Mouse (Mus musculus) spleen, postnatal 10 days (tissue): Measurements from ENCODE around the gene Hcn1.

Source experiments
- DNase-seq, 2 experiments: peaks; one replicate each; pipeline ENCODE4 v3.0.0; 2021 to 2022; ENCODE audit warnings: low spot score in 2 of 2

Gene Hcn1

DNA sequence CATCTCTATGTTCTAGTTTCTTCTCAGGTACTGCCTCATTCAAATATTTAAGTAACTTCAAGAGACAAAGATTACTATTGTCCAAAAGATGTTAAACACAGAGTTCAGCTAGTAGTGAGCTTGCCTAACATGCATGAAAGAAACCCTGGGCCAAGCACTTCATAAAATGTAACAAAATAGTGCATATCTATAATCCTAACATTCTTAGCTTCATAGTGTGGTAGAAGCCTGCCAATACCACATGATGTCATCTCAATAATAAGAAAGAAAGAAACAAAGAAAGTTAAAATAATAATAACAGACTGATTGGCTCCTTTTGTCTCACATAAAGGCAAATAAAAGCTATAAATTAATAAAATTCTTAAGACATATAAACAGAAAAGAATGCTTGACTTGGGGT is 103.5 kb downstream of the Hcn1 start:
- DNase-seq, result no peak

DNA sequence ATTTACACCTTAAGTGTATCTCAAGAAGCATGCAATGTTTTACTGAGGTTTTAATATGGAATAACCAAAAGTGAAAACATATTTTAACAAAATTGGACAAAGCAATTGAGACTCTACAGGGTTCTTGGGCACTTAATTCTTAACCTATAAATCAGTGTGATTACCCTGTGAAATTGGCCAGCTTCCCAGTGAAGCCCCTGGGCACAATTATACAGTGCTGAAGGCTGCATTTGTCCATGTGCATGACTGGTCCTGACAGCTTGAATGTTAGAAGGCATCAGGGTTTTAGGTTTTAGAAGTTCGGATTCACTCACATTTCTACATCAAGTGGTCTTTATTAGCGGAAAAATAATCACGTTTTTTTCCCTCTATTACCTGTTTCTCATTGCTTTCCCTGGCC is 103.9 kb downstream of the Hcn1 start:
- no peak for DNase-seq

DNA sequence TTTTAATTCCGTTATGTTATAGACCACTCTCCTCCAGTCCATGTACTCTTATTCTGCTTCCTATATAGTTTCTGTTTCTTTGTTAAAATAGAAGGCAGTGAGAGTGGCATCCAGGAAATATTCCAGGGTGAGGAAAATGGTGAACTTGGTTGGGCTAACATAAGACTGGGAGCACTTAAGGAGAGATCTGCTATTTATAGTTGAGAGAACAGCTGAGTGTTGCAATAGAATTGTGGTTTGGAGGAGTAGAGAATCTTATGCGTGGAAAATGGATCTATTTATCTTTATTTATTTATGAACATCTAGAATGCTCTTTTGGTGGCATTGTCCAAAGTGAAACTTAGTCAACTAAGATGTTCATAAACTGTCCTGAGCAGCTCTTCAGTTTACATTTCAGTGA is 104.4 kb downstream of the Hcn1 start:
- no peak for DNase-seq

DNA sequence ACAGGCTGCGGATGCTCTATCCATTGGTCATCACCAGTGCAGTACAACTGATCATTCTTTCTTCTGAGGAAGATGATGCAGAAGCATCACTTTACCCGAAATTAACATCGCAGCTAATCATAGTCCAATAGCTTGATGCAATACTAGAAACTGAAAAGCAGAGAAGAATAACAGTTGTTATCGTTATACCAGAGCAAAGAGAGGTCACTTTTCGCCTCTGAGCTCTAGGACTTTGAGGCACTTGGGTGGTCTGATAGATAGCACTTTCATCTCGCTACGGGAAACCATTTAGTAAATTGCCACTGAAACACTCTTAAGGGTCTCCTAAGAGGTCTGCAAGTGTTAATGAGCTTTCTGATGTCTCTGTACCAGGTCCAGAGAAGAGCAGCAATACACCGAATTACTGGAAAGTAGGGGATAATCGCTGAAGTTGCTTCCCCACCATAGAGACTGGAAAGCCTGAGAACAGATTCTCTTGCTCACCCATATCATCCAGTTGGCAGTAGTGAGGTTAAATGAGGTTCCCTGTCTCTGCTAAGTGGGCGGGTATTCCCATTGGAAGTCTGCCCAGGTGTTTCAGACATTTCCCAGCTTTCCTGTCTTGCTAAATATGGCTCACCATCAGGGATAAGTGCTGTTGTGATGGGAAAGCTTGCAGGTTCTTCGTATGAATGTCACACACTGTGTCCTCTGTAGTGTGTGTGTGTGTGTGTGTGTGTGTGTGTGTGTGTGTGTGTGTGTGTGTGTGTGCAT is 105.0 kb downstream of the Hcn1 start:
- DNase-seq, result no peak

DNA sequence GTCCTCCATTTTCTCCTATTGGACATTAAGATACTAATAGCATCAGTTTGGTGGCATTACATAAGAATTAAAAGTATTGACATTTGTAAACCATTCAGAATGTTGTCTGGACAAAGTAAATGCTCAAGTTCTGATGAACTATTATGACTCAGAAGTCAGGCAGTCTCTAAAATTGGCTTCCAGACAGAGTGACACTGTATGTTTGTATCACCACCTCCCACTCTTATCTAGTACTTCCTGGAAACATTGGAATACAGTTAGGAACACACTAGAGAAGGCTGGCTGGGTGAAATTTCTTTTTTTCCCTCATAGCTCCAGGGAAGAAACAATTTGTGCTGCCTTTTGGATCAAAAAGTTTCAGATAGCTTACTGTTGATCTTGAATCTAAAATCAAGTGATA is 108.7 kb downstream of the Hcn1 start:
- DNase-seq, result no peak

DNA sequence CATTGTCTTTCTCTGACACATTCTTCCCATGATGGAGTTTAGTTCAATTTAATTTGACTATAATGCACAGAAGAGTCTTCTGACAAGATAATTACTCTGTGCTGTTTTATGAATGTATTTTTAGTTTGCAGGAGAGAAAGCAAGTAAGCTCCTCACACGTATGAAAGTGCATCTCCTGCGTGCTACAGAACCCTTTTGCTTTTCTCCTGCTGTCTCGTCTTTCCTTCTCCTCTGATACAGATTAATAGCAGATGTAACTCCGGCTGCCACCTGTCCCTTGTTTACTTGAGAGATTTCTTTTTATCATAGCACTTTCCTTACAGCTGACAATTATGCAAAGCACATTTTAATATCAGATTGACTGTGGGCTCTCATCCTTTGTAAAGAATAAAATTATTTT is 120.0 kb downstream of the Hcn1 start:
- DNase-seq, result no peak

DNA sequence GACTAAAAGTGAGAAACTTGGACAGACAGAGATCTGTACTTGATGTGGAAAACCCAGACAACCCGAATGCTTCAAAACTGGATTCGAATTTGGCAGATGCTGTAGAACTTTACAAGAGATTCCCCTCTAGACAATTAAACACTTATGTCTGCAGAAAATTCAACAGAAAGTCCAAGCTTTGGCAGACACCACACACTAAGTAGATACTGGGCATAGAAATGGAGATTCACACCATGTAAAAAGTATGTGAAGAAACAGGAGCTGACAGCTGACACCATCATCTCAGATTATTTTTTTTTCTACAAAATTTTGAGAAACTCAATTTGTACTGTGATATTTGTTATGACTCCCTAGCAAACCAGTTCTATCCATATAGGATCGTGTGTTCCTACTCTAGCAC is 122.0 kb downstream of the Hcn1 start:
- no peak for DNase-seq

DNA sequence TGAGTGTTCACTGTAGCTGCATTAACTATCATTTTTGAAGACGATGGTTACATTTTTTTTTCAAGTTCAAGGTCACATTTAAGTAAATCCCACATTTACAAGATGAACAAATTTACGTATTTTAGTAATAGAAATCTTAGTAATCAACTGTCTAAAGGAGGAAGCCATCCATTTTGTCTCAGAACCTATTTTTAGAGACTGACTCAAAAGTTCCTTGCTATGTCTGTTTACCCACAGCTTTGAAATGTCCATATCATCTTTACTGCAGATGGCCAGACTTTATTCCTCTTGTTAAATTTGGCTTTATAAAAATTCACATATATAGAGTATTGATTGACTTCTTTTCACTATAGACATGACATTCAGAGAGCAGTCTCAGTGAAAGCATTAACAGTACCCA is 126.3 kb downstream of the Hcn1 start:
- no peak for DNase-seq

DNA sequence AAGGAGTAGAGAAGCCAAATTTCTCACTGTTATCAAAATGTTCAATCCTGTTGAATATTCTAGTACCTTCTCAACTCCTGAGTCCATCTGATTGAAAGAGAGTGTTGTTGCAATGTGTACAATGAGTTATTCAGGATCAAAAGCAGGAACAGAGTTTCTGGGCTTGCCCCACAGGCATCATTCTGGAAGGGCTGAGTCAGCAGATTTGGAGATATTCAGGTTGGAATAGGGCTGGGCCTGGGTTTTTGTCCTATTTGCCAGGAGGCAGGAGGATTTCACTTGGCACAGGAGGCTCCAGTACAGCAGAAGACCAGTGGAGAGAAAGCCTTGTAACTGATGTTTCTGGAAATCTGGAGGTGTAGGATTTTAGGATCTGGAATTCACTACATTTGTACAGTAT is 130.6 kb downstream of the Hcn1 start:
- DNase-seq, result no peak

DNA sequence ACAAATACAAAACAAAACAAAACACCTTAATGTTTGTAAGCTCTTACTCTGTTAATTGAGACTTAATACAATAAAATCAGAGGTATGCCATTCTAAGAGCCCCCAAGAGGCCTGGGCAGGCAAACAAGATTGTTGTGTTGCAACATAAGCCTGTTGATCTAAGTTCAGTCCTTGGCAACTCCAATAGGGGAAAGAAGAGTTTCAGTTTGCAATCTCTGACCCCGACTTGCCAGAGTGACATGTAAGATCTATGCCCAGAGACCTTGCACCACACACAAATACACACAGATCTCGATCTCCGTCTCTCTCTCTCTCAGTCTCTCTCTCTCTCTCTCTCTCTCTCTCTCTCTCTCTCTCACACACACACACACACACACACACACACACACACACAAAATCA is 142.3 kb downstream of the Hcn1 start:
- DNase-seq, result no peak

DNA sequence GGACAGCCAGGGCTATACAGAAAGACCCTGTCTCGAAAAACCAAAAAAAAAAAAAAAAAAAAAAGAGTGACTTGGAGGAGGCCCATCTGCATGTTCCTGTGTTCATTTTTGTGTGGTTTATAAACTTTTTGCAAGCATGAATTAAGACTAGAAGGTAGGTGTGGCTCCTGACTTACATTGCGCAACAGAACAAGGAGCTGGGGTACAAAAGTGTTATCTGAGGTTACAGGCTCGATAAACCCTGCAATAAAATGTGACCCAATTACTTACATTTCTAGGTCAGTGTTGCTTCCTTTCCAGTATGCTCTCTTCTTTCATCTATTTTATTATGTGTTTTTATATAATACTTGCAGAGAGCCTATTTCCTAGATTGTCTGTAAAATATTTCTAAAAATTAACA is 143.1 kb downstream of the Hcn1 start:
- no peak for DNase-seq

DNA sequence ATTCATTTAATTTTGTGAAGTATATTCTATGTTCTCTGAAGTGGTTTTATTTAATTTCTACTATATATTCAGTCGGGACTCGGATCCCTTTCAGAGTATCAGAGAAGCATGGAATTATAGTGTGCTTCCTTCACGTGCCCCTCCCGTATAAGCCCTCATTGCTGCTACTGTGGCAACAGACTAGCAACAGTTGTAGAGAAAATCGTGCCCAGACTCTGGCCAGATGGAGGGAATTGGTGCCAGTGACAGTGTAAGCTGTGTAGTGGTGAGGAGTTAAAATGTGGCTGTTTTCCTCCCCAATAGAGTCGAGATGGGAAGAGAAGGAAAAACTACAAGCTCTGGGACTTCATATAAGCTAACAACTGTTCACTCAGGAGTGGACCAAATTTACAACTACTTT is 163.4 kb downstream of the Hcn1 start:
- no peak for DNase-seq

DNA sequence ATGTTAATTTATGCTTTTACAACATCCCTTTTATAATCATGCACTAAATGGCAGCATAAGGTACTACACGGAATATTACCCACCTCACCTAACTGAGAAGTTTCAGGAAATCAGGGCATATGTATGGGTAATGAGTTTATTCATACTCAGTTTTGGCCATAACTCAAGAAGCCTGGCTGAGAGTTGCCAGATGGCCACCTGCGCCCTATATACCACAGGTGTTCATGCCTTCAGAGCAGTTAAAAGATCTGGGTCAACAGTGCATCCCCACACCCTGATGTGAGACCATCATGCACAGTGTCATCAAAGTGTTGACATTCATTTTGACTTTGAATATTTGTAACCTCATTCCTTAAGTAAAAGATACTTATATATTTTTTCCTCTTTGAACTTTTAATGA is 183.3 kb downstream of the Hcn1 start:
- no peak for DNase-seq

DNA sequence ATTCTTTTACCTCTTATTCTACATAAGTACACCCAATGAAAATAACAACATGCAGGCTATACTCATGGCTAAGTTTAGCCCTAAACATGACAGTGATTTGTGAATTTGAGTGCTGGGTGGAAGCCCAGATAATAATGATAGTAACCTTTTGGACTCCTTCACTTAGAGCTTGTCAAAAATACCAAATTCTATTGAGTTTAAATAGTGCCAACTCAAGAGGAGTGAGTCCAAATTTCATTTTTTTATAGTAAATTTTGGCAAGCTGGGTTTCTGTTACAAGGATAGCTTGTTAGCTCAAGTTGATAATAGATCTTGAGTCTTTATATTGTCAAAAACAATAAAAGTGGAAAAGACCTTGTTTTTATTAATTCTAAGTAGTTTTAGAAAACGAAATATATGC is 190.7 kb downstream of the Hcn1 start:
- no peak for DNase-seq

DNA sequence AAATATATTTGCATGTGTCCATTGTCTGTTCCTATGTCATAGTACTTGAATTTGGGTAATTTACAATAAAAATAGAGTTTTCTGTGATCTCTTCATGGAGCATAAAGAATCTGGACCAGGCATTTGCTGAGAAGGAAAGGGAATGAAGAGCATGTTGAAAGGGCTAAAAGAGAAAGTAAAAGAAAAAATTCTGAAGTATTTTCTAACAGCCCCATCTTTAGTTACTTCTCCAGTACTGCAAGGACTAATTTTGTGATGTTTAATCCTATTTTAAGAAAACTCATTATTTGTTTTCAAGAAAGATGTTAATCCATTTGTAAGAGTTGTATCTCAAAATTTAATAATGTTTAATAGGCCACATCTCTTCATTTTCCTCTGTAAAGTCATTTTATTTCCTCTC is 198.9 kb downstream of the Hcn1 start:
- no peak for DNase-seq

DNA sequence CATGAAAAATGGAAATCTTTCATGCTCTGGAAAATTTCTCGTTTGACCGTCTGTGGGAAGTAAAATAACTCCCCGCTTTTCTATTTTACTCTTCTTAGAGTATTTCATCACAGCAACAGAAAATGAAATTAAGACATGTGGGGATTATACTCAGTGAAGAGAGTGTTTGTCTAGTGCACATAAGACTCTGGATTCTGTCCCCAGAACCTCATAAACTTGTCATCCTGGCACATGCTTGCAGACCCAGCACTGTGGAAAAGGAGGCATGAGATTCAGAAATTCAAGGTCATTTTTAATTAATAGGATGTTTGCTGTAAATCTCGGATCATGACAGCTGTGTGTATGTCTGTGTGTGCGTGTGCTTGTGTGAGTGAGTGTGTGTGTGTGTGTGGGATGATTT is 225.5 kb downstream of the Hcn1 start:
- no peak for DNase-seq

DNA sequence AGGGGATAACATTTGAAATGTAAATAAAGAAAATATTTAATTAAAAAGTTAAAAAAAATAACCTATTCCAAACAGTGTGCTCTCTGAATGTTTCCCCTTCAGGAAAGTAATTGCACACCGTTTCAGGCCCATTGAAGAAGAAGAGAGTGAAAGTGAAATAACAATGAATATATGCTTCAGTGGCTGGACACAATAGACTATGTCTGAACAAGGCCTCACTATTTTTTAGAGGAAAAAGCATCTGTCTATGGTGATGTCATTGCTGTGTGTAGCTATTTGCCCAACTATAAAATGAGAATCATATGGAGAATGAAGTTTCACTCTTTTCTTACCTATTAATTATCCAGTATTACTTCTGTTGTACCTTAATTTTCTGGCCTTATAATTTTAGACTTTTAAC is 234.5 kb downstream of the Hcn1 start:
- no peak for DNase-seq

DNA sequence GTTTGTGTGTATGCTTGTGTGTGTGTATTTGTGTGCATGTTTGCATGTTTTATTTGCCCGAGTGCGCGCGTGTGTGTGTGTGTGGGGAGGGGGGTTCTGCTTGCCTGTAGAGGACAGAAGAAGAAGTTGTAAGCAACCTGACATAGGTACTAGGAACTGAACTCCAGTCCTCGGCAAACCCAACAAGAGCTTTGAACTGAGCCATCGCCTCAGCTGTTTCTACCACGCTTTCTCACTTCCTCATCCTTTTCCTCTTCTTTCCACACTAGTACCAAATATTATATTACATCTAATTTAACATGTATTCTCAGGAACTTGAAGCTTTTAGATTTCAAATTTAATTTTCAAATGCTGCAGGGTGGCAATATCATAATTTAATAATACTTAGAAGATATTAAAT is 236.1 kb downstream of the Hcn1 start:
- DNase-seq, result peak in 1 of 2 experiments; percentile 9

DNA sequence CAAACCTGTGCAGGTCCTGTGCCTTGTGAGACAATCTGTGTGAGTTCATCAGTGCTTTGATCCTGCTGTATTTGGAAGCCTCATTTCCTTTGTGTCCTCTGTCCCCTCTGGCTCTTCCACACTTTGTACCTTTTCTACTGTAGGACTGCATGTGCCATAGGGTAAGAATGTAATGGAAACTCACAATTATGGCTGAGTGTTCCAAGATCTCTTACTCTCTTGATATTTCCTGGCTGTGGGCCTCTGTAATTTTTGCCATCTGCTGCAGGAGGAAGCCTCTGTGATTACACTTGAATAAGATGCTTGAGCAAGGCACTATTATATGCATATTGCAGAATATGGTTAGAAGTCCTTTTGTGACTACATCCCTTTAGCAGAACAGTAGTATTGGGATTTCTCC is 240.2 kb downstream of the Hcn1 start:
- no peak for DNase-seq

DNA sequence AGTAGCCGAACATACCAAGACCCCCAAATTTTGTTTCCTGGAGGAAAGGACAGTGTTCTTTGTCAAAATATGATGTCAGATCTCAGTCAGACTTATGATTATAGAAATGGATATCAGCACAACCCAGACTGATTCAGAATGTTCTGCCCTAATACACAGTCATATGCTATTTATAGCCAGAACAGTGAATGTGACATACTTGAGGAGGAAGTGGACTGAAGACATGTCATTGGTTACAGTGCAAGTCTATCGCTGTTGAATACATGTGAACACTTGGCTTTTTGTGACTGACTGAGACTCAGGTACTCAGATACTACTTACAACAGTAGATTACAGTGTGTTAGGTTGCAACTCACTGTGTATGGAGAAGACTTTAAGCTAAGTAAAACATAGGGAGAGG is 245.2 kb downstream of the Hcn1 start:
- DNase-seq, result no peak

DNA sequence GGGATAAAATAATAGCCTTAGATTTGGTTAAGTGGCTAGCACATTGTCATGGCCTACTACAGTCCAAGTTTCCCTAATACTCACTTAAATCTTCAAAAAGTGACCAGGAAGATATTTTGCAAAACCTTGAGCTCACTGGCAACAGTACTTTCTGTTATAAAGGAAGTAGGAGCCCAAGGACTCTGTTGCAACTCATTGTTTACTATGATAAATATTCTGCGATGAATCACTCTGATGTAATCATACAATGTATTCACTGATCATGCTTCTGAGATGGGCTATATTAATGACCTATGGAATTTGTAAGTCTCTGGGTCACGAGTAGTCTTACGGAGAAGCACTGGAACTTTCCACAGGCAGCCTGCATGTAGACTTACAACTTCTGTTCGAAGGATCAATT is 246.6 kb downstream of the Hcn1 start:
- no peak for DNase-seq

DNA sequence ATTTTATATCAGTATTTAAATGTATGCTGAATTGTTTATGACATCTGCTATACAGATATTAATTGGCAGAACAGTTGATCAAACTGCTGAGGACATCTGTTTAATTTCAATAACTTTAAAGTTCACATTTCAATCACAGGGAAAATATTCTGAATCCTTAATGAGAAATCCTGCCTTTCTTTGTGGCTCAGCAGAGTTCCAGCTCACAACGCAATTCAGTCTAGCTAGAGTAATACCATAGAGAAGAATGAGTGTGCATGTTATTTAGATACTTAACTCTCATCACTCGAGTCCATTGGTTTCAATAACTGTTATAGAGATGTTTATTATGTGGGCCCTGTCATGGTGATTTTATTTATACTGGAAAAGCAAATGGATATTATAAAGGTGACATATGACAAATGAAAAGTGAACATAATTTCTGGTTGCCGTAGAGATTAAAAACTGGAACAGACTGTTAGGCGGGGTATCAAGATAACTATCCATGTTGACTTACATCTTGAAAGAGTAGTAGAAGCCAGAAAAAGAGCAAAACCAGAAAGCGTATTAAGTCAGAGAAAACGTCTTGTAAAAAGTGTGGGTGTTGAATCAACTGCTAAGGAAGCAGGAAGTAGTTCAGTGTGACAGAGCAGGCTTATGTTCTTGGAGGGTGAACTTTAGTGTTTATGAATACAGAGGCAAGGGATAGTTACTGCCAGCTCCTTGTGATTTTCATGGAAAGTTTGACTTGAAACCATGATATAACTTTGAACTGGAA is 250.0 kb downstream of the Hcn1 start:
- DNase-seq, result no peak

DNA sequence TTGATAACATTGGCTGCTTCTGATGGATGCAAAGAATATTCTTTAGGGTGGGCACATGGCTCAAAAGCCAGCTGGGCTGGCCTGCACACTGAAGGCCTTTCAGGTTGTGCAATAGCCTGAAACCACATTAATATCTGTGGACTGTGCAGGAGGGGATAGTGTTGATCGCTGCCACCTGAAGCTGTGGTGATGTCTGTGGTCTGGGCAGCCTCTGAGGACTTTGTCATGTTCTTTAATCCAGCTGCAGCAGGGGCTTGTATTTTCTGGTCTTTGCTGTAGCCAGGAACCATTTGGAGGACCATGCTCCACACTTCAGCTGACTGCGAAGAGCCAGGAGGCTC is 250.6 kb downstream of the Hcn1 start:
- DNase-seq, result no peak

DNA sequence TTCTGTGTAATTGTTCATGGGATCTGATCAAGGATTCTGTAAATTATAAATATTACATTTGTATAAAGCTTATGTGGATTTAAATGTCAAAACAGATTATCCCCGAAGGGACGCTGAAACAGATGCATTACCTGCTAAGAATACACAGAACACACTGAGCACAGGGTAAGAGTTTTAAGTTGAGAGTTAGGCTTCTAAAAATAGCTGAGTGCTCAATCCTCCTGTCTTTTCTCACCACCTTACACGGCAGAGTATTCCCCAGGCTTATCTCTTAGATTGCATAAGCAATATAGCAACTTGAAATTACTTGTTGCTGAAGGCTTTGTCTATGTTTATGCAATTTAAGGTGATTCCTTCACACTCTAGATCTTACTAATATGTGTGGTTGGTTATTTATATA is 256.3 kb downstream of the Hcn1 start:
- no peak for DNase-seq
